Mouse (Mus musculus) heart, postnatal 0 days (tissue): ENCODE results near the gene Csrnp2. TPM values are rescaled to one million over a fixed set of nuclear protein-coding genes. Genes with fewer than 3 reads are reported as not detected.

ENCODE experiments used
- ATAC-seq: fragments of 200-750 bp; cut with Nextera tagmentation; 2 replicates; pipeline ENCODE4 v1.8.0; 2017; ENCODE audit warnings: low read depth, moderate number of reproducible peaks, moderate library complexity; ENCODE audit not compliant: insufficient read depth
- DNase-seq: peaks from one replicate; pipeline ENCODE4 v3.0.0-alpha.2; 2016; ENCODE audit warnings: low spot score
- H3K27ac ChIP-seq: fragments of 300-500 bp; sonication (generic); 2 replicates; pipeline ENCODE4 v1.5.1; 2014; ENCODE audit warnings: low read depth, mild to moderate bottlenecking
- H3K27me3 ChIP-seq: fragments of 300-500 bp; sonication (generic); 2 replicates; pipeline ENCODE4 v1.6.1; 2014; ENCODE audit warnings: low read length, mixed read lengths; ENCODE audit not compliant: control insufficient read depth, insufficient read depth
- H3K36me3 ChIP-seq: fragments of 300-500 bp; sonication (generic); replicated peaks from 2 replicates; pipeline ENCODE4 v1.6.1; 2014; ENCODE audit warnings: low read length, mixed read lengths; ENCODE audit not compliant: control insufficient read depth, insufficient read depth
- H3K4me1 ChIP-seq: fragments of 300-500 bp; sonication (generic); 2 replicates; pipeline ENCODE4 v1.6.1; 2014; ENCODE audit warnings: antibody characterized with exemption; ENCODE audit not compliant: control insufficient read depth, insufficient read depth
- H3K4me2 ChIP-seq: fragments of 300-500 bp; sonication (generic); 2 replicates; pipeline ENCODE4 v1.6.1; 2014; ENCODE audit warnings: low read depth, mild to moderate bottlenecking, low read length, moderate library complexity
- H3K4me3 ChIP-seq: fragments of 300-500 bp; sonication (generic); 2 replicates; pipeline ENCODE4 v1.5.1; 2014; ENCODE audit warnings: low read depth, low read length
- H3K9ac ChIP-seq: fragments of 300-500 bp; sonication (generic); replicated peaks from 2 replicates; pipeline ENCODE4 v1.6.1; 2014; ENCODE audit warnings: low read depth, low read length, mixed read lengths
- H3K9me3 ChIP-seq: fragments of 300-500 bp; sonication (generic); replicated peaks from 2 replicates; pipeline ENCODE4 v1.6.1; 2016; ENCODE audit warnings: low read length; ENCODE audit not compliant: control insufficient read depth
- CTCF ChIP-seq: IDR thresholded peaks from 2 replicates; pipeline ENCODE4 v1.5.1; 2016; ENCODE audit warnings: antibody characterized with exemption, control low read depth, low read depth
- EP300 ChIP-seq: IDR thresholded peaks from 2 replicates; pipeline ENCODE4 v1.6.1; 2016; ENCODE audit warnings: antibody characterized with exemption, low read depth
- WGBS: fragments of 180-500 bp; shearing (Covaris S2); extraction: QIAGEN DNeasy Blood & Tissue Kit; methylation state at CpG from one replicate; pipeline ENCODE4 v1.1.7; 2014; 5-methylcytosine and 5-hydroxymethylcytosine counted together
- polyA plus RNA-seq: library from polyadenylated mRNA; unstranded; fragments of >200 nt; fragmentation: Nextera tagmentation; extraction: Ambion mirVana; gene quantifications from 2 replicates; pipeline ENCODE4 v1.2.1, GENCODE M21; 2015
- total RNA-seq: library from RNA; depleted of rRNA; stranded (reverse); fragments of >200 nt; gene quantifications from 2 replicates; pipeline ENCODE4 v1.2.3, GENCODE M21; 2014; ENCODE audit warnings: low replicate concordance

The Csrnp2 gene
- total and polyA plus RNA-seq, 2 experiments from 2014 or later, result 5.0 to 6.0 TPM

DNA sequence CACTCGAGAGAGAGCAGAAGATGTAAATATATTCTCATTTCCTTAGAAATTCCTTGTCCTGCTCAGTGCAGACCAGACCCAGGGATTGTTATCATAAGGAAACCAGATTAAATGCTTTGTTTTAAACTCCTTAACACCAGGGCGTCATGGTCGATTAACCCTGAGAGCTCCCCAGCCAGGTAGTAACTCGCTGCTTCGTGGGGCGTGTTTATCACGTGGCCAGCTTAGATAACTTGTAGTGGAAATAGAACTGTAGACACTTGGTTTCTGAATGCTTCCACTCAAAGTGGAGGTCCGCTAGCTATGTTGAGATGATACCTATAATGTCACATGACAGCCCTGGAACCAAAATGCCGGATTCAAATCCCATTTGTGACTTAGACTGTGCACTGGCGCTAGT lies 25.3 kb downstream of the Csrnp2 start:
- Histone ChIP-seq H3K4me1 (peaks cover 14% of the 10 kb centered on the region), H3K4me3 (peak overlapping the region; percentile 84; the same call in 1 of the 2 replicates), H3K9ac (no peak overlapping the region), H3K9me3 (no peaks in the 10 kb centered on the region), H3K27me3 (no peaks in the 10 kb centered on the region), H3K27ac (no peak overlapping the region), H3K4me2 (peak overlapping the region; percentile 91), H3K36me3 (peaks cover 38% of the 10 kb centered on the region)
- TF ChIP-seq EP300 (no peak), CTCF (no peak)
- DNase-seq (no peak), ATAC-seq (no peak)
- 42% methylated on average over 10 of the region's 10 CpGs for WGBS

DNA sequence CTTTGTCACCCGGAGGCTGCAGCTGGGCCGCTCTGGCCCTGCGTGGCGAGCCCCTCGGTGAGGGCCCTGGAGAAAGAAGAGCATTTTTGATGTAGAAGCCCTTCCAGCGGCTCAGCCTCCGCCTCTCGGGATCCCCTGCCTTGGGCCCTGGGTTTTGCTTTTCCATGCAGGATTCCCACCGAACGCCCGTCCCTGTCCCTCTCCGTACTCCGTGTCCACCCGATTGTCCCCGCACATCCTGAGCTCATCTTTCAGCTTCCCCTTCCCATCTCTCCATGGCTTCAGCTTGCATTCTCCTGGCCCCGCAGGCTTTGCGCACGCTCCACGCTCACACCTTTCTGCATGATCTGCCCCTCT lies 26.1 kb downstream of the Csrnp2 start:
- peak; percentile 3; the same call in 1 of the 2 replicates for ATAC-seq

DNA sequence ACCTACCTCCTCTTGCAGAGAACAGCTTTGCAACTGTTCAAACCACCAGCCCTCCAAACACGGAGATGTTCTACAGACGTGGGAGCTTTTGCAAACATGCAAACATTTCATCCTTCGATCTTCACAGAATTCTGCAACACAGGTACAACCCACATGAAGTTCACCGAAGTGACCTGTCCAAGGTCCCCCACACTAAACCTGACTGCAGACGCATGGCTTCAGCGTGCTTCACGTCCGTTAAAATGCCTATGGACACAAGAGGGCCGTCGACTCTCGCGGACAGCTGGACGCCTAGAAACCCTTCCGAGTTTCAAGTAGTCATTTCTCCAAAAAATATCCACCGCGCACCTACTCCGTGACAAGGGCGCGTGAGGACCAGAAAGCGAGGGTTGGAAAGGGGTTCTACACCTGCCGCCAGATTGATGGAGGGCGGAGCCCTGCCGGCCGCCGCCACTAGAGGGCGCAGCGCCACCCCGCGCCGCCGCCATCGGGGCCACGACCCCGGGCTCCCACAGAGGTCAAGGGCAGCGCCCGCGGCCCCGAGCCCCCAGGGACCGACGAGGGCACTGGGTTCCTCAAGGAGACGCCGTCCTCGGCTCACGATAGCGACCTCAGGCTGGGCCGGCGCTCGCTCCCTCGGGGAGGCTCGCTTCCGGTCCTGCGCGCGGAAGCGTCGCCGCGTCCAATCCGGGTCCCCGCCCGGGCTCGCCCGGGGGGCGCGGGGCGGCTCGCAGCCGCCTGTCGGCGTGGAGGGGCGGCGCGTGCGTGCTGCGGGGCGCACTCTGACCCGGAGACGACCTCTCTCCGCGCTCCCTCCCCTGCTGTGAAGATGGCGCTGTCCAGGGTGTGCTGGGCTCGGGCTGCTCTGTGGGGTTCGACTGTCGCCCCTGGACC lies 26.7 kb downstream of the Csrnp2 start, which contains the start of gene Letmd1:
Gene Letmd1 (plus strand): TSS at position 729 of the 894 bp plus-strand sequence.
- H3K4me3 ChIP-seq, result peak within 1 kb of the TSS; percentile 84
- peaks cover 27% of the 10 kb centered on the region for H3K36me3 ChIP-seq
- peak within 1 kb of the TSS; percentile 71 for H3K9ac ChIP-seq
- H3K4me1 ChIP-seq, result peaks cover 14% of the 10 kb centered on the region
- DNase-seq (peak; percentile 89), ATAC-seq (peak; percentile 97)
- 1% methylated on average over 79 of the region's 84 CpGs for WGBS
- no peaks in the 10 kb centered on the region for H3K9me3 ChIP-seq
- peak within 1 kb of the TSS; percentile 81 for H3K27ac ChIP-seq
- TF ChIP-seq EP300, result peak; percentile 64; the same call in 1 of the 2 replicates
- peak; percentile 55 for TF ChIP-seq CTCF
- peak within 1 kb of the TSS; percentile 91 for H3K4me2 ChIP-seq
- no peaks in the 10 kb centered on the region for H3K27me3 ChIP-seq

More for the DNA sequence above, 26.1 kb downstream of the Csrnp2 start:
- Histone ChIP-seq H3K27me3 (no peaks in the 10 kb centered on the region), H3K36me3 (peaks cover 33% of the 10 kb centered on the region), H3K27ac (peak overlapping the region; percentile 81), H3K9ac (peak overlapping the region; percentile 71), H3K4me2 (peak overlapping the region; percentile 91), H3K9me3 (no peaks in the 10 kb centered on the region), H3K4me1 (peaks cover 14% of the 10 kb centered on the region), H3K4me3 (peak overlapping the region; percentile 84)
- DNase-seq, result no peak
- no peak for TF ChIP-seq EP300
- no peak for TF ChIP-seq CTCF
- WGBS, result under 1% methylated on average over 14 of the region's 19 CpGs

DNA sequence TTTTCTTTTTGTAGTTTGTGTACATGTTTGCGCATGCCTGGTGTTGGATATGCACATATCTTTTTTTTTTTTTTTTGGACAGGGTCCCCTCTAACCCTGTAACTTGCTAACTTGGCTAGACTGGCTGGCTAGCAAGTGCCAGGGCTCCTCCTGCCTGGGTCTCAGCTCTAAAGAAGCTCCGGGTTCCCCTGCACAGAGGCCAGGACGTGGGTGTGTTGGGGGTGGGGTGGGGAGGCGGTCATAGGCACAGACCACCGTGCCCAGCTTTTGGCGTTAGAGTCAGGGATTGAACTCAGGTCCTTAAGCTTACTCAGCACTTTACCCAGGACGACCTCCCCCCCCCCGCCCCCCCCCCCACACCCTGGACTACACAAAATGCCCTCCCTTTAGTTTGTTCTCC lies 27.6 kb downstream of the Csrnp2 start:
- H3K9me3 ChIP-seq, result no peaks in the 10 kb centered on the region
- no peak overlapping the region for H3K9ac ChIP-seq
- no peak overlapping the region for H3K4me3 ChIP-seq
- no peak for TF ChIP-seq EP300
- no peak for TF ChIP-seq CTCF
- peaks cover 23% of the 10 kb centered on the region for H3K36me3 ChIP-seq
- H3K4me2 ChIP-seq, result peak overlapping the region; percentile 91
- no peaks in the 10 kb centered on the region for H3K27me3 ChIP-seq
- peaks cover 14% of the 10 kb centered on the region for H3K4me1 ChIP-seq
- 36% methylated on average over 8 of the region's 8 CpGs for WGBS
- H3K27ac ChIP-seq, result no peak overlapping the region
- ATAC-seq, result no peak
- no peak for DNase-seq

DNA sequence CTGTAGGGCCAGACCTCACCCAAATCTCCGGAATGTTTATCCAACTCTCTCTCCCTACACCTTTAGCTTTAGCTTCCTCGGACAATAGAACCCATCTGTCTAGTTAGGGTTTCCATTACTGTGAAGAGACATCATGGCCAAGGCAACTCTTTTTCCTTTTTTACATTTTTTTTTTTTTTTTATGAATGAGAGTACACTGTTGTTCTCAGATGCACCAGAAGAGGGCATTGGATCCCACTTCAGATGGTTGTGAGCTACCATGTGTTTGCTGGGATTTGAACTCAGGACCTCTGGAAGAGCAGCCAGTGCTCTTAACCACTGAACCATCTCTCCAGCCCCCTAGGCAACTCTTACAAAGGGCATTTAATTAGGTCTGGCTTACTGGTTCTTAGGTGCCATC lies 29.9 kb downstream of the Csrnp2 start:
- Histone ChIP-seq H3K4me2 (no peak overlapping the region), H3K9me3 (no peaks in the 10 kb centered on the region), H3K36me3 (0 out of 2 replicates have a peak, but pooled peaks cover under 1% of the 10 kb centered on the region), H3K4me1 (peaks cover 14% of the 10 kb centered on the region), H3K4me3 (no peak overlapping the region), H3K9ac (no peak overlapping the region), H3K27me3 (no peaks in the 10 kb centered on the region), H3K27ac (no peak overlapping the region)
- TF ChIP-seq CTCF (no peak), EP300 (no peak)
- ATAC-seq (no peak), DNase-seq (no peak)
- 65% methylated on average over 2 of the region's 2 CpGs for WGBS
